Mouse (Mus musculus) limb, embryonic 14.5 days (tissue): Measurements from ENCODE around the gene Acsl1. TPM values are rescaled to one million over a fixed set of nuclear protein-coding genes. Genes with fewer than 3 reads are reported as not detected.

ENCODE experiments used
- ATAC-seq: fragments of 200-750 bp; cut with Nextera tagmentation; 2 replicates; pipeline ENCODE4 v1.8.0; 2017; ENCODE audit warnings: low read depth, moderate number of reproducible peaks, moderate TSS enrichment; ENCODE audit not compliant: low FRiP score
- DNase-seq: peaks from one replicate; pipeline ENCODE4 v3.0.0-alpha.2; 2015; ENCODE audit warnings: low spot score
- H3K27ac ChIP-seq: fragments of 300-500 bp; sonication (generic); replicated peaks from 2 replicates; pipeline ENCODE4 v1.5.1; 2014; ENCODE audit warnings: low read depth, mild to moderate bottlenecking, low read length, moderate library complexity, mixed read lengths
- H3K27me3 ChIP-seq: fragments of 300-500 bp; sonication (generic); 2 replicates; pipeline ENCODE4 v1.6.1; 2014; ENCODE audit warnings: low read length, mixed read lengths; ENCODE audit not compliant: control insufficient read depth, insufficient read depth
- H3K36me3 ChIP-seq: fragments of 300-500 bp; sonication (generic); 2 replicates; pipeline ENCODE4 v1.6.1; 2014; ENCODE audit warnings: mild to moderate bottlenecking, low read length, moderate library complexity, mixed read lengths; ENCODE audit not compliant: control insufficient read depth, insufficient read depth
- H3K4me1 ChIP-seq: fragments of 300-500 bp; sonication (generic); 2 replicates; pipeline ENCODE4 v1.6.1; 2014; ENCODE audit warnings: antibody characterized with exemption, low read length, mixed read lengths; ENCODE audit not compliant: control insufficient read depth, insufficient read depth
- H3K4me2 ChIP-seq: fragments of 300-500 bp; sonication (generic); replicated peaks from 2 replicates; pipeline ENCODE4 v1.6.1; 2014; ENCODE audit warnings: low read depth, mild to moderate bottlenecking, low read length, moderate library complexity; ENCODE audit not compliant: severe bottlenecking
- H3K4me3 ChIP-seq: fragments of 300-500 bp; sonication (generic); replicated peaks from 2 replicates; pipeline ENCODE4 v1.5.1; 2014; ENCODE audit warnings: low read length
- H3K9ac ChIP-seq: fragments of 300-500 bp; sonication (generic); 2 replicates; pipeline ENCODE4 v1.6.1; 2014; ENCODE audit warnings: mild to moderate bottlenecking, low read depth, low read length, moderate library complexity; ENCODE audit not compliant: severe bottlenecking
- H3K9me3 ChIP-seq: fragments of 300-500 bp; sonication (generic); 2 replicates; pipeline ENCODE4 v1.6.1; 2016; ENCODE audit warnings: low read length; ENCODE audit not compliant: control insufficient read depth
- POLR2A ChIP-seq: fragments of 200-500 bp; IDR thresholded peaks from 2 replicates; pipeline ENCODE4 v1.8.0; 2012; ENCODE audit warnings: inconsistent platforms, mild to moderate bottlenecking, moderate library complexity, borderline replicate concordance; ENCODE audit not compliant: insufficient read depth, insufficient read length; ENCODE audit errors: extremely low read depth
- WGBS: fragments of 180-500 bp; shearing (Covaris S2); extraction: QIAGEN DNeasy Blood & Tissue Kit; methylation state at CpG from one replicate; pipeline ENCODE4 v1.1.7; 2014; 5-methylcytosine and 5-hydroxymethylcytosine counted together
- polyA plus RNA-seq, 2 experiments: library from polyadenylated mRNA; depleted of rRNA in 1 of 2; stranded (reverse) in 1 of 2; unstranded in 1 of 2; fragments of >200 nt; fragmentation: Nextera tagmentation in 1 of 2; extraction: Ambion mirVana in 1 of 2; gene quantifications; 2 replicates each; pipeline versions ENCODE4 v1.2.1 to v1.2.3; 2012 to 2014

The Acsl1 gene
- polyA plus RNA-seq, 2 experiments = 20.7 to 33.9 TPM

- Histone ChIP-seq H3K4me3 (no peak overlapping the region), H3K9ac (no peak overlapping the region), H3K4me2 (no peak overlapping the region), H3K9me3 (no peaks in the 10 kb centered on the region), H3K4me1 (peaks cover 10% of the 10 kb centered on the region), H3K36me3 (no peaks in the 10 kb centered on the region), H3K27me3 (no peaks in the 10 kb centered on the region), H3K27ac (no peak overlapping the region)
- DNase-seq (no peak), ATAC-seq (no peak)
- no peak for TF ChIP-seq POLR2A
- 79% methylated on average over 11 of the region's 11 CpGs for WGBS
Measured at GRCm38 (mm10) chr8:46475404-46475803, 4.6 kb downstream of the Acsl1 start.

GRCm38 (mm10) chr8:46475942-46476341 is 5.1 kb downstream of the Acsl1 start:
- Histone ChIP-seq H3K36me3 (no peaks in the 10 kb centered on the region), H3K9ac (no peak overlapping the region), H3K27me3 (no peaks in the 10 kb centered on the region), H3K4me3 (no peak overlapping the region), H3K4me2 (no peak overlapping the region), H3K9me3 (no peaks in the 10 kb centered on the region), H3K4me1 (peaks cover 13% of the 10 kb centered on the region), H3K27ac (no peak overlapping the region)
- DNase-seq (no peak), ATAC-seq (no peak)
- TF ChIP-seq POLR2A = no peak
- 82% methylated on average over 3 of the region's 3 CpGs for WGBS

DNA sequence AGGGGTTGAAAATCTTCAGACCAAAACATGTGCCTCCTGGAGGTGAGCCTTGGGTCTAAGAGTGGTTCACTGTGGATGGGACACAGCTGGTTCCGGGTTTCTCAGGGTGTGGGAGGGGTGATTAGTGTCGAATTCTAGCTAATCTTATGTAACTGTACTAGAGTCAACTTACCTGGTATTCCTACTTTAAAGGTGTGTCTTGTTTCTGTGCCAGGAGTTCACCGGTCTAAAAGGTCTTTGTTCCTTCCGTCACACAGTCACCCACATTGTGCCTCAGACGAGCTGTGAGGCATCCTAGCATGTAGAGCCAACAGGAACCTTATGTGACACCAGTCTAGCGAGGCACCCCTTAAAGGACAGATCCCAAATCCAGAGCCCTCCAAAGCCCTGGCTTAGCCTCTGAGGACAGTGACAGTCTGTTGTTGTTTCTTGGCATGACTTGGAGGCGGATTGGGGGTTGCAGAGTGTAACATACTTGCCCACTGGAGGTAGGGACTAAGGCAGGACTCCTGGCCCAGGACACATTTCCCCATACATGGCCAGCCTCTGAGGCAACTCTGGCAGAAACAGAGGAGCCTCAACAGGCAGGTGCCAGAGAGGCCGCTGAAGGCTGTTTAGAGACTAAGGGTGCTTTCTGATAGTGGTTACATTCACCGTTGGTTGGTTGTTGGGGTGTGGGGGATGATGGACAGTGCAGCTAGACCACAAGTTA is 7.1 kb downstream of the Acsl1 start:
- Histone ChIP-seq H3K9ac (no peak overlapping the region), H3K4me2 (no peak overlapping the region), H3K9me3 (no peaks in the 10 kb centered on the region), H3K27ac (no peak overlapping the region), H3K27me3 (no peaks in the 10 kb centered on the region), H3K4me1 (peaks cover 9% of the 10 kb centered on the region), H3K36me3 (no peaks in the 10 kb centered on the region), H3K4me3 (no peak overlapping the region)
- ATAC-seq (no peak), DNase-seq (no peak)
- 84% methylated on average over 9 of the region's 9 CpGs for WGBS
- no peak for TF ChIP-seq POLR2A

- ATAC-seq (no peak), DNase-seq (no peak)
- peaks cover 9% of the 10 kb centered on the region for H3K4me1 ChIP-seq
- no peak for TF ChIP-seq POLR2A
- no peak overlapping the region for H3K9ac ChIP-seq
- no peak overlapping the region for H3K27ac ChIP-seq
- H3K4me2 ChIP-seq = no peak overlapping the region
- no peaks in the 10 kb centered on the region for H3K36me3 ChIP-seq
- H3K4me3 ChIP-seq = no peak overlapping the region
- no peaks in the 10 kb centered on the region for H3K27me3 ChIP-seq
- H3K9me3 ChIP-seq = no peaks in the 10 kb centered on the region
- 87% methylated on average over 10 of the region's 10 CpGs for WGBS
Measured at GRCm38 (mm10) chr8:46478783-46479182, 7.9 kb downstream of the Acsl1 start.

- no peaks in the 10 kb centered on the region for H3K9me3 ChIP-seq
- no peaks in the 10 kb centered on the region for H3K36me3 ChIP-seq
- H3K4me3 ChIP-seq = no peak overlapping the region
- ATAC-seq (no peak; the same call in 1 of the 2 replicates), DNase-seq (no peak)
- peaks cover 14% of the 10 kb centered on the region for H3K4me1 ChIP-seq
- H3K27ac ChIP-seq = no peak overlapping the region
- TF ChIP-seq POLR2A = no peak
- H3K4me2 ChIP-seq = no peak overlapping the region
- H3K9ac ChIP-seq = no peak overlapping the region
- 38% methylated on average over 7 of the region's 7 CpGs for WGBS
- H3K27me3 ChIP-seq = no peaks in the 10 kb centered on the region
Measured at GRCm38 (mm10) chr8:46479794-46480532, 9.1 kb downstream of the Acsl1 start.
